Mouse (Mus musculus): ENCODE measurements around the gene Atg9a.
"Not testable (repeated sequence)": the region's sequence is repeated elsewhere in the genome, so short reads cannot be mapped to it uniquely, and the experiment has no call there.

The Atg9a gene

DNA sequence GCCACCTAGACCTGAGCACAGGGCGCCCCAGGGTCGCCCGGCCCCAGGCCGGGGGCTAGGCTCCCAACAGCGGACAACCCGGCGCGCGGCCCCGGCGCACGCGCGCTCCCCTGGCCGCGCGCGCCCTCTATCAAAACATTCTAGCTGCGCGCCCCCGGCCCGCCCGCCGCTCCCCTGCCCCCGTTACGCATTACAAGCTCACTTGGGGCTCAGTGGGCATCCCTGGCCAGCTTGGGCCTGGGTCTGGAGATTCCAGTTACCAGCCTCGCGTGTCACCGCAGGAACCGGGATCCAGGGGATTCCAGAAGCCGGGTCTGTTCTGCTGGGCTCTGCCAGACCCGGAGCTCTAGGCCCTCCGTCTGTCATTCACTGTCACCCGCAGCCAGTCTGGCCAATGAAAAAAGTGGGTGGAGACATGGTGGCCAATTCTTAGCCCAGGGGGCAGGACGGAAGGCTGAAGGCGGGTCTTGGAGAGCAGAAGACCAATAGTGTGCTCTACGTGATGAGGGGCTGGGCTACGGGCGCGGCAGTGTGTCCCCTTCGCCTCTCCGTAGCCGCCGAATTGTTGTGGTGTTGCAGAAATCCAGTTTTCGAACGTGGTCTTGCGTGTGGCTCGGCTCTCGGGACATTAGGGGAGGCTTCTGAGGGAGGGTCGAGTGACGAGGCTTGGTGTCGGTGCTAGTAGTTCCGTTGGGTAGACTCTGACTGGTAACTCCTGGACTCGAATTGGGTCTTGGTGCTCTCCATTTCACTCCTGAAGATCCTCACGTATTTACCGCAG is at the start of gene Atg9a, which contains the start of gene Ankzf1:
Gene Atg9a, minus strand, starts transcription at position 575 of the 781 bp plus-strand sequence.
Gene Ankzf1, plus strand, starts transcription at position 530 of the 781 bp plus-strand sequence.
- peak; percentile 97 for DNase-seq (ENCODE audit: low spot score)

DNA sequence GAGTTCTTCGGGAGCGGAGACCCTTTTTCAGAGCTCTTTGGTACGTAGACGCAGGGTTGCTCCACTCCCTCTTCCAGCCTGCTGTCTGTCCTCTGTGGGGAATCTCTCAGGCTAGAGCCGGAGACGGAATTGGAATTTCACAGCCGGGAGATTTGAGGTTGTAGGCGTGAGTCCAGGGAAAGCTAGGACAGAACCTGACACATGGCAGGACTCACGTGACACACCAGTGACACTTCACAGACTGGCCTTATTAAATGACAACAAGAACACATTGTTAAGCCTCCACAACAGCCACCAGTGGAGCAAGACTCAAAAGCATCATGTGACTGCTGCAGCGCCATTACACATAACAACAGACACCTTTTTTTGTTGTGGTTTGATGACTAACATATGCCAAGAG is 47.6 kb upstream of the Atg9a start:
- no peak for DNase-seq (ENCODE audit: low spot score)

GRCm38 (mm10) chr1:75236117-75237050 is 44.4 kb upstream of the Atg9a start, which contains the start of gene Dnajb2:
Gene Dnajb2 (plus strand): TSS chr1:75236406.
- DNase-seq (ENCODE audit: low spot score) = peak; percentile 88

DNA sequence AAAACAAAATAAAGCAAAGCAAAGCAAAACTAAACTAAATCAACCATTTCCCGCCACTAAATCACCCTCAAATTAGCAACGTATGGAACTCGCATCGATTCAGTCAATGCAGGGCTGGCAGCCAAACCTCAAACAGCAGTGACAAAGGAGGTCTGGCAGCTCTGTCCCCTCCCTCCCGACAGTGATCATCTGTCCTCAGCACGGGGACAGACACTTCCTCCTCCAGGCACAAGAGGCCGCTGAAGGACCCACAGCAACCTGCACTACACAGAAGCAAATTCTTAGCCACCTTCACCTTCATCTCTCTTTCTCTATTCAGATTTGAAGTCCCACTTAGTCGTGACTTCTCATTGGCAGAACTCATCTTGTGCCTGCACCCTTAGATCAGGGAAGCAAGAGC is 42.6 kb upstream of the Atg9a start:
- DNase-seq (ENCODE audit: low spot score) = peak; percentile 75

DNA sequence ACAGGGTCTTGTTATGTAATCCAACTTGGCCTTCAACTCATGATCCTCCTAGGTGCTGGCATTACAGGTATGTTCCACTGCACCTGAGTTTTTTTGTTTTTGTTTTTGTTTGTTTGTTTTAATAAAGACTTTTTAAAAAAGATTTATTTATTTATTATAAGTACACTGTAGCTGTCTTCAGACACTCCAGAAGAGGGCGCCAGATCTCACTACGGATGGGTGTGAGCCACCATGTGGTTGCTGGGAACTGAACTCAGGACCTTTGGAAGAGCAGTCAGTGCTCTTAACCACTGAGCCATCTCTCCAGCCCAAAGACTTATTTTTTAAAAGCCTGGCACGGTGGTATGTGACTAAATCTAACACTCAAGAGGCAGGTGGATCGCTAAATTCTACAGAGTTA is 40.5 kb upstream of the Atg9a start:
- not testable (repeated sequence) for DNase-seq (ENCODE audit: low spot score)

GRCm38 (mm10) chr1:75231664-75232152 is 39.7 kb upstream of the Atg9a start, which contains the start of gene A630095N17Rik:
Gene A630095N17Rik (minus strand): TSS chr1:75232102.
- DNase-seq (ENCODE audit: low spot score) = no peak

GRCm38 (mm10) chr1:75231224-75231623 is 39.2 kb upstream of the Atg9a start:
- no peak for DNase-seq (ENCODE audit: low spot score)

DNA sequence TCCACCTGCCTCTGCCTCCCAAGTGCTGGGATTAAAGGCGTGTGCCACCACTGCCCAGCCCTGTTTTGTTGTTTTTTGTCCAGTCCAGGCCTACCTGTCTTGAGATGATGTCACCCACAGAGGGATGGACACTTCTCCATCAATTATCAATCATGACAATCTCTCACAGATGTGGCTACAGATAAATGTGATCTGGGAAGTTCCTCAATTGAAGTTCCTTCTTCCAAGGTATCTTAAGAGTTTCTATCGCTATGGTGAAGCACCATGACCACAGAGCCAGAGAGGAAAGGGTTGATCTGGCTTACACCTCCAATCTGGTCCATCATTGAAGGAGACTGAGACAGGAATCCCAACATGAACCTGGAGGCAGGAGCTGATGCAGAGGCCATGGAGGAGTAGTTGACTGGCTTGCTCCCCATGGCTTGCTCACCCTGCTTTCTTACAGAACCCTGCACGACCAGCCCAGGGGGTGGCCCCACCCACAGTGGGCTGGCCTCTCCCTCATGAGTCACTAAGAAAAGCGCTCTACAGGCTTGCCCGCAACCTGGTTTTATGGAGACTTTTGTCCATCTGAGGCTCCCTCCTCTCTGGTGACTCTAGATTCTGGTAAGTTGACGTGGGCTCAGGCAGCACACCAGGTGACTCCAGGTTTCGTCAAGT is 38.5 kb upstream of the Atg9a start:
- no peak for DNase-seq (ENCODE audit: low spot score)

DNA sequence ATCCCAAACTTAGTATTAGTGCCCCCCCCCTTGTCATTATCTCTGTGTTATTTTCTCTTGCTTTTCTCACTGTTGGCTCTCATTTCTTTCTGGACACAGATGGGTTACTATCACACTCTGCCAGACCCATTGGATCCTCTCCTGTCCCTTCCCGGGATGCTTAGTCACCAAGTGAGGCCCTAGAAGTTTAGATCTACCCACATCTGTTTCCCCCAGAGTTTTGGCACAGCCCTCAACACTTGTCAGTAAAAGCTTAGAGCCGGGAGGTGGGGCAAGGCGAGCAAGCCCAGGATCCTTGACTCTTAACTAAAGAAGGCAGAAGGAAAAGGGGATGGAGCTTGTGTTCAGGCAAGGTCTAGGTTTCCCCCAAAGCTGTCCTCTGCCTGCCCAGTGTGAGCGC is 37.2 kb upstream of the Atg9a start:
- no peak for DNase-seq (ENCODE audit: low spot score)

GRCm38 (mm10) chr1:75227653-75228052 is 35.7 kb upstream of the Atg9a start:
- DNase-seq (ENCODE audit: low spot score) = no peak

- DNase-seq (ENCODE audit: low spot score) = no peak
Measured at GRCm38 (mm10) chr1:75226138-75226537, 34.1 kb upstream of the Atg9a start.

- DNase-seq (ENCODE audit: low spot score) = no peak
Measured at GRCm38 (mm10) chr1:75225473-75225872, 33.5 kb upstream of the Atg9a start.

DNA sequence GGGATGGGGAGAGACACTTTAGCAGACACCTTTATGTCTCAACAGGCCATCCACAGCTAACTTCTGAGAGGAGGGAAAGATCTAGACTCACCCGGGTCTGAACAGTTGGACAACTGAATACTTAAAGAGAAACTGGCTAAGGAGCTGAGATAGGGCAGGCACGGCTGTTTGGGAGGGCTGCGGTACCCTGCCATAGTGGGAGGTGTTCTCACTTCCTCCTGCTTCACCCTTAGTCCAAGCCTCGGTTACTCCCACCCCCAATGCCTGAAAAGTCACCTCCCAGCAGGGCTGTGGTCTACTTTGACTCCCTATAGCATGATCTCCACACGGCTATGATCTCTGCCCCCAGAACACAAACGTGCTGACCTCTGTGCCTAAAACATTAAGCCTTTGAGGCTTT is 31.5 kb upstream of the Atg9a start:
- no peak for DNase-seq (ENCODE audit: low spot score)

DNA sequence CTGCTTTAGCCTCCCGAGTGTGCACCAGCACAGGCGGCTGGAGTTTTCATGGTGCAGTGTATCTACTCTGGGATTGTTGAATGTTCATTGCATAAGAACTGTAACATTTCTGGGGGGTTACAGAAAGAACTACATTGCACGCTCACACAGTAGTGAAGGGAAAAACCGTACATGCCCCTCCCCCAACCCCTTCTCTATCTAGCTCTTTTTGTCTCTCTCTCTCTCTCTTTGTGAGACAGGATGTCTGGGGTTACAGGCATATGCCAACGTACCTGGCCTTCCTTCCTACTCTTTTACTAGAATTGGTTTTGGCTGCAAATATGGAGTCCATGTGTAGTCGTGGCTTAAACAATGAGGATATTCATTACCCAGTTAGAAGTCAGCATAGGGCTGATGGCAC is 30.9 kb upstream of the Atg9a start:
- DNase-seq (ENCODE audit: low spot score) = no peak

- DNase-seq (ENCODE audit: low spot score) = no peak
Measured at GRCm38 (mm10) chr1:75221538-75221937, 29.5 kb upstream of the Atg9a start.

DNA sequence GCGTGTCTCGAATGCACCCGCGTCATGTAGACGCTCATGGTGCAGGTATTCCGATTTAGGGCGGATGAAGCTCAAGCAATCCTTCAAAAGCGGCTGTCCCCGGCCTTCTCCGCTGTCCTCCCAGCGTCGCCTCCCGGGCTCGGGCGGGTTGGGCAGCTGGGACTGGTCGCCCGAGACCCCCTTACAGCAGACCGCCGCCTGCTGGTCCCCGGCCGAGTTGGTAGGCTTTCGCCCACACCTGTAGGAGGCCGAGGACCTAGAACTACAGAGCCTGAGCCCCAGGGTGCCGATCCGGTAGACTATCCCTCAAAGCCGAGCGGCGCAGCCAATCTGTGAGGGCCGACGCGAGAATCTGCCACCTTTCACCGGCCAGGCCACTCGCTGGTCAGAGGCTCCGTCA is 27.5 kb upstream of the Atg9a start, which contains the start of gene Tuba4a:
Gene Tuba4a, minus strand, starts transcription at position 335 of the 400 bp plus-strand sequence.
- DNase-seq (ENCODE audit: low spot score) = no peak

DNA sequence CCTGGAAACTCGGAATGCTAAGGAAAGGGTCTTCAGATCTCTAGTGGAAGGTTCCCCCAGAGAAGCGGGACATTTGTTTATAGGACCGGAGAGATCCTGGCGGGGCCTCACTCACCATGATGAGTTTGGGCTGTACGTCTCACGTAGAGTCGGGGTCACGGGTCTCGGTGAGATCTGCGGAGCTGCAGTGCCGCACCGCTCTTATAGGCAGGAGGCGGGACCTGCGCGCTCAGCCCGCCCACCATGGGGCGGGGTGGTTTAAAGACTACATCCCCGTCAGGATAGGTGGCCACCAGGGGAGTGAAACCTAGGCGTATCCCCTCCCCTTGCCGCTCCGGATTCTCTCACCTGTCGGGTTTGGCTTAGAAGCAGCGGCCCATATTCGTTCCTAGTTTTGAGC is 27.1 kb upstream of the Atg9a start:
- no peak for DNase-seq (ENCODE audit: low spot score)

- DNase-seq (ENCODE audit: low spot score) = no peak
Measured at GRCm38 (mm10) chr1:75218227-75219001, 26.4 kb upstream of the Atg9a start.

DNA sequence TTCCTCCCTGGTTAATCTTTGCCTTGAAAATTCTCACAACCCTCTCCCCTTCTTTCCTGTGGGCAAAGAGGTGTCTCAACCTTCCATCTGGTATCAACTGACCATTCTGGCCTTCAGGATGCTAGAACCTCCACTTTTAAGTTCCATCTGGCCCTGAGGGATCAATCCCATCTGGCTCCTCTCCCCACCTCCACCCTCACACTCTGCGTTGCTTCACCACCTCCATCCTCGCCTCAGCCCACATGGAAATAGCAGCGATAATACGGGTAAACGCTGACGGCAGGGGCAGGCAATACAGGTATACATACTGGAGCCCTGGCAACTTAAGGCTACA is 25.9 kb upstream of the Atg9a start:
- no peak for DNase-seq (ENCODE audit: low spot score)

GRCm38 (mm10) chr1:75216797-75217585 is 25.0 kb upstream of the Atg9a start:
- DNase-seq (ENCODE audit: low spot score) = no peak
